Mouse (Mus musculus) lung, postnatal 0 days (tissue): ENCODE measurements around the gene Tmem59l.

ENCODE experiments used
- CTCF ChIP-seq: IDR thresholded peaks from 2 replicates; pipeline ENCODE4 v1.5.1; 2016; ENCODE audit warnings: antibody characterized with exemption, mild to moderate bottlenecking
- EP300 ChIP-seq: IDR thresholded peaks from 2 replicates; pipeline ENCODE4 v1.6.1; 2016; ENCODE audit warnings: antibody characterized with exemption, mild to moderate bottlenecking, control low read depth

DNA sequence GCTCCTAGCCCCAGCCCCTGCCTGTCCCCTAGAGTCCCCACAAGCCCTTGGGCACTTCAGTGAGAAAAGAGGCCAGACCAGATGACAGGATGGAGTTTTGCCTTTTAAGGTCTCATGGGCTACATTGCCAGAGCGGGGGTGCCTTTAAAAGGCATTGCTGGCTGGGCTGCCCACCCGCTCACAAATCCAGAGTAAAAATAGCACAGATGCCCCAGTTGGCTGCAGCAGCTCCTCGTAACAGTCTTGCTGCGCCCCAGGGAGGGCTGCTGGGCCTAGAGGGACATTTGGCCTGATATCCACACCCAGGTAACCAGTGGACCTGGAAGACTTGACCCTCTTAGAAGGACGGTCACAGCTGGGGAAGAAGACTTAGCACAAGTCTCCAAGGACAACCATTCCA, 33.3 kb downstream of the Tmem59l start:
- TF ChIP-seq CTCF (no peak), EP300 (no peak)
